Mouse (Mus musculus) cerebellum, adult 2 months (tissue): ENCODE measurements at regions not wholly inside any gene's neighbourhood (a gene's known extent, or its start where the extent isn't known, plus 50 kb on each side); places are given as distances from the start of the nearest gene placed in this dataset.

ENCODE experiments used
- CTCF ChIP-seq: fragments of 200-500 bp; IDR thresholded peaks from 2 replicates; pipeline ENCODE4 v1.5.1; 2011; ENCODE audit warnings: low read depth, mild to moderate bottlenecking, control low read depth, low read length, moderate library complexity, borderline replicate concordance; ENCODE audit not compliant: insufficient read depth
- POLR2A ChIP-seq: fragments of 200-500 bp; IDR thresholded peaks from 2 replicates; pipeline ENCODE4 v1.6.1; 2011; ENCODE audit warnings: low read length, control low read depth, borderline replicate concordance; ENCODE audit not compliant: insufficient read depth

GRCm38 (mm10) chr13:57277076-57277475, 381.3 kb upstream of the Trpc7 start:
- no peak for TF ChIP-seq POLR2A
- no peak for TF ChIP-seq CTCF
